Mouse (Mus musculus): ENCODE measurements around the gene Arrdc5.

GRCm38 (mm10) chr17:56343466-56343865 is 43.4 kb upstream of the Arrdc5 start:
- TF ChIP-seq CTCF (IDR thresholded peaks at IDR 0.05; ENCODE audit: borderline replicate concordance, insufficient read depth, low read length) (no peak), POLR2A (IDR thresholded peaks at IDR 0.05; ENCODE audit: low read depth, low read length) (no peak)

All from embryonic fibroblast, embryonic 13.5 days (primary cell).